In the genomic region with DNA sequence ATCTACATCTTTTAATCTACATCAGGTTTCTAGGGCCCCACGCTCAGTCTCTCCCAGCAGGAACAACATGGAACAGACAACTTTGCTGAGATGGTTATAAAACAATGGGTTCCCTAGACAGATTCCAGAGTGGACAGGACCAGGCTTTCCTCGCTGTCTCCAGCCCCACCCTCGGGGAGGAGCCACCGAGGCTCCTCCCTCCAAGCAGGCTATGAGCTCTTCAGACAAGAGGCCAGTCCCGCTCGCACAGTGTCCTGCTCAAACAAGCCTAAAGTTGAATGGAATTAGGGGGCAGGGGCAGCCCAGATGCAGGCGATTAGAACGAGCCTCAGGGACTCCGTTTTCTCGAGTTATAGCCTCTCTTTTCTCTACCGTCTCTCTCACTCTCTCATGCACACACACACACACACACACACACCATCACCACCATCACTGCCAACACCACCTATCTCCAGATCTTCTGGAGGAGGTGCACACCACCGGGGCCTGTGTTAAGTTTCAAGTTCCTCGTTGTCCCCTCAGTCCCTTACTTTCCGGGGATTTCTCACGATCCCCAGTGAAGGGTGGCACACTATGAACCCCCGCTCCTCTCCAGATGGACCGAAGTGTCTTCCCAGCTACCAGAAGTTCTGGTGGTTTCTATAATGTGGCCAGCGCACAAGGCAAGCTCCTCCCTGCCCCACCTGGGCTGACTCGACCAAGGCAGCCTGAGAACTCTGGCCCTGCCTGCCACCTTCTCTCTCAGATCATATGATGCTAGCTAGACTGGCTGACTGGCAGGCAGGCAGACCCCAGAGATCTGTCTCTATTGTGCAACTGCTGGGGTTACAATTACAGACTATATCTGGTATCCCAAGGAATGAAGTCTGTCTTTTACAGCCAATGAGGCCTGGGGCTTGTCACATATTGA, we compare ENCODE assay signal across 10 mouse cellular contexts. TPM values are rescaled to one million over a fixed set of nuclear protein-coding genes. Genes with fewer than 3 reads are reported as not detected.
DNase-seq lines count a peak whose midpoint lies in the region; ATAC-seq and TF ChIP-seq lines count a peak whose summit lies in the region.
"Had no signal": no experiment of that assay in that cellular context is flagged by ENCODE, and none has a peak within 500 bp of the region (broad histone marks: within the 10 kb centered on the region; RNA-seq: fewer than 3 reads in every experiment).

No protein-coding gene starts in this region.

- 38% methylated on average over 19 of the region's 19 CpGs for WGBS in kidney, embryonic 16.5 days
- 32% methylated on average over 19 of the region's 19 CpGs for WGBS in embryonic facial prominence, embryonic 12.5 days
- WGBS in hindbrain, postnatal 0 days: 25% methylated on average over 19 of the region's 19 CpGs
- 23% methylated on average over 19 of the region's 19 CpGs for WGBS in neural tube, embryonic 13.5 days

- no peaks in the 10 kb centered on the region for H3K9me3 ChIP-seq in kidney, embryonic 16.5 days (ENCODE audit: low read length)
- H3K9me3 ChIP-seq in embryonic facial prominence, embryonic 12.5 days: no peaks in the 10 kb centered on the region
- no peaks in the 10 kb centered on the region for H3K9me3 ChIP-seq in hindbrain, postnatal 0 days (ENCODE audit: low read length)
- no peaks in the 10 kb centered on the region for H3K9me3 ChIP-seq in neural tube, embryonic 13.5 days
- H3K9me3 ChIP-seq: heart, embryonic 15.5 days; liver, embryonic 12.5 days had no signal

- TF ChIP-seq CTCF in hindbrain, postnatal 0 days (IDR thresholded peaks at IDR 0.05; ENCODE audit: low read depth): no peak
- no peak for TF ChIP-seq CTCF in gastrocnemius, adult 2 months (IDR thresholded peaks at IDR 0.05)

- peak; percentile 37 to 43 for DNase-seq in kidney, postnatal 4 days
- DNase-seq in hindbrain, postnatal 0 days (ENCODE audit: low spot score): peak; percentile 74
- no peak for DNase-seq in lung, postnatal 36 days
- DNase-seq in gastrocnemius, adult 2 months: no peak

- H3K27me3 ChIP-seq in kidney, embryonic 16.5 days (ENCODE audit: insufficient read depth, low read length): no peaks in the 10 kb centered on the region
- 0 out of 2 replicates have a peak, but pooled peaks cover 3% of the 10 kb centered on the region for H3K27me3 ChIP-seq in embryonic facial prominence, embryonic 12.5 days
- no peaks in the 10 kb centered on the region for H3K27me3 ChIP-seq in hindbrain, postnatal 0 days (ENCODE audit: insufficient read depth, low read length)
- no peaks in the 10 kb centered on the region for H3K27me3 ChIP-seq in neural tube, embryonic 13.5 days

- no peak overlapping the region for H3K9ac ChIP-seq in kidney, embryonic 16.5 days (replicated peaks; ENCODE audit: low read length)
- H3K9ac ChIP-seq in embryonic facial prominence, embryonic 12.5 days: no peak overlapping the region
- H3K9ac ChIP-seq in hindbrain, postnatal 0 days (replicated peaks; ENCODE audit: low read length): no peak overlapping the region; the same call in 1 of the 2 replicates
- peak overlapping the region; percentile 55 for H3K9ac ChIP-seq in neural tube, embryonic 13.5 days
- H3K9ac ChIP-seq: heart, embryonic 15.5 days; liver, embryonic 12.5 days had no signal

- no peak overlapping the region for H3K4me2 ChIP-seq in kidney, embryonic 16.5 days (replicated peaks; ENCODE audit: low read depth, low read length)
- no peak overlapping the region for H3K4me2 ChIP-seq in embryonic facial prominence, embryonic 12.5 days (replicated peaks)
- H3K4me2 ChIP-seq in hindbrain, postnatal 0 days (ENCODE audit: low read depth, low read length): peak overlapping the region; percentile 6; the same call in 1 of the 2 replicates
- peak overlapping the region; percentile 13 for H3K4me2 ChIP-seq in neural tube, embryonic 13.5 days

- no peak for ATAC-seq in kidney, embryonic 16.5 days (ENCODE audit: low FRiP score, low TSS enrichment)
- ATAC-seq in embryonic facial prominence, embryonic 12.5 days (ENCODE audit: insufficient number of reproducible peaks, insufficient read depth, low FRiP score, low TSS enrichment): no peak
- peak; percentile 54 for ATAC-seq in hindbrain, postnatal 0 days
- ATAC-seq in neural tube, embryonic 13.5 days (ENCODE audit: low read depth): peak; percentile 49
- no peak for ATAC-seq in granulocyte monocyte progenitor cell, adult 5-6 weeks (replicated peaks; ENCODE audit: poor library complexity, severe bottlenecking)
- ATAC-seq: liver, embryonic 12.5 days had no signal

- no peak overlapping the region for H3K27ac ChIP-seq in kidney, embryonic 16.5 days (ENCODE audit: low read length)
- peak overlapping the region; percentile 57; the same call in 1 of the 2 replicates for H3K27ac ChIP-seq in embryonic facial prominence, embryonic 12.5 days
- H3K27ac ChIP-seq in hindbrain, postnatal 0 days: peak overlapping the region; percentile 68
- H3K27ac ChIP-seq in neural tube, embryonic 13.5 days (replicated peaks): peak overlapping the region; percentile 88
- no peak overlapping the region for H3K27ac ChIP-seq in gastrocnemius, adult 2 months
- H3K27ac ChIP-seq: heart, embryonic 15.5 days; liver, embryonic 12.5 days had no signal

- intact Hi-C loops in gastrocnemius, adult 2 months (cut with DNase I): loop anchor here (10.0 kb wide), 1 partner anchor 211 kb away; no protein-coding TSS in a partner anchor

- H3K36me3 ChIP-seq in kidney, embryonic 16.5 days (ENCODE audit: insufficient read depth, low read length): no peaks in the 10 kb centered on the region
- no peaks in the 10 kb centered on the region for H3K36me3 ChIP-seq in embryonic facial prominence, embryonic 12.5 days
- no peaks in the 10 kb centered on the region for H3K36me3 ChIP-seq in hindbrain, postnatal 0 days (ENCODE audit: insufficient read depth, low read length)
- peaks cover 12% of the 10 kb centered on the region for H3K36me3 ChIP-seq in neural tube, embryonic 13.5 days
- H3K36me3 ChIP-seq: heart, embryonic 15.5 days; liver, embryonic 12.5 days had no signal

- peaks cover 11% of the 10 kb centered on the region for H3K4me1 ChIP-seq in kidney, embryonic 16.5 days (ENCODE audit: insufficient read depth, low read length)
- peaks cover 25% of the 10 kb centered on the region for H3K4me1 ChIP-seq in embryonic facial prominence, embryonic 12.5 days
- peaks cover 21% of the 10 kb centered on the region for H3K4me1 ChIP-seq in hindbrain, postnatal 0 days (ENCODE audit: insufficient read depth, low read length)
- H3K4me1 ChIP-seq in neural tube, embryonic 13.5 days (replicated peaks): peaks cover 61% of the 10 kb centered on the region

- no peak overlapping the region for H3K4me3 ChIP-seq in kidney, embryonic 16.5 days (ENCODE audit: low read length)
- no peak overlapping the region for H3K4me3 ChIP-seq in embryonic facial prominence, embryonic 12.5 days
- no peak overlapping the region for H3K4me3 ChIP-seq in hindbrain, postnatal 0 days (ENCODE audit: low read length)
- no peak overlapping the region for H3K4me3 ChIP-seq in neural tube, embryonic 13.5 days
- H3K4me3 ChIP-seq in gastrocnemius, adult 2 months: no peak overlapping the region
- H3K4me3 ChIP-seq: heart, embryonic 15.5 days; liver, embryonic 12.5 days had no signal

RNA-seq across cellular contexts. Expression of gene Cryba4, which starts 38.7 kb away (rescaled TPM):
- 0.58 and 0.81 TPM in 2 replicates for polyA plus RNA-seq in kidney, embryonic 16.5 days (2015; fragmentation: Nextera tagmentation; extraction: Ambion mirVana)
- 11.0 and 20.1 TPM in 2 replicates for polyA plus RNA-seq in embryonic facial prominence, embryonic 12.5 days (2016; fragmentation: Nextera tagmentation; extraction: Ambion mirVana)
- total RNA-seq in hindbrain, postnatal 0 days (2014; rRNA removed): 0.26 and 1.8 TPM in 2 replicates
- 1.6 and 2.4 TPM in 2 replicates for polyA plus RNA-seq in hindbrain, postnatal 0 days (2015; fragmentation: Nextera tagmentation; extraction: Ambion mirVana)
- polyA plus RNA-seq in neural tube, embryonic 13.5 days (2015; fragmentation: Nextera tagmentation; extraction: Ambion mirVana): 3.4 and 4.0 TPM in 2 replicates
- total RNA-seq in gastrocnemius, adult 2 months (2021): under 1 TPM in 1 of 2 experiments, not detected in 1; 0.86 TPM
- not detected in 2 replicates for total RNA-seq in granulocyte monocyte progenitor cell, adult 5-6 weeks (2014; fragmentation: Nextera tagmentation)
- 0.30 TPM in 1 of 2 replicates, not detected in the other for total RNA-seq in granulocyte monocyte progenitor cell, adult 5-6 weeks (2017)

RNA-seq across cellular contexts. Expression of gene Crybb1, which starts 42.0 kb away (rescaled TPM):
- 2.7 and 4.0 TPM in 2 replicates for polyA plus RNA-seq in kidney, embryonic 16.5 days (2015; fragmentation: Nextera tagmentation; extraction: Ambion mirVana)
- 46.2 and 95.4 TPM in 2 replicates for polyA plus RNA-seq in embryonic facial prominence, embryonic 12.5 days (2016; fragmentation: Nextera tagmentation; extraction: Ambion mirVana)
- 8.0 and 11.7 TPM in 2 replicates for total RNA-seq in hindbrain, postnatal 0 days (2014; rRNA removed)
- polyA plus RNA-seq in hindbrain, postnatal 0 days (2015; fragmentation: Nextera tagmentation; extraction: Ambion mirVana): 14.2 and 14.6 TPM in 2 replicates
- 4.5 and 7.6 TPM in 2 replicates for polyA plus RNA-seq in neural tube, embryonic 13.5 days (2015; fragmentation: Nextera tagmentation; extraction: Ambion mirVana)
- 1 to 10 TPM; 1.6 to 3.7 TPM for total RNA-seq in gastrocnemius, adult 2 months (2021)
- total RNA-seq in granulocyte monocyte progenitor cell, adult 5-6 weeks (2014; fragmentation: Nextera tagmentation): not detected in 2 replicates
- not detected in 2 replicates for total RNA-seq in granulocyte monocyte progenitor cell, adult 5-6 weeks (2017)

Comparison
In these comparisons a context has a peak if more than half of its experiments do, and no peak if none do; other contexts are left out.
1. DNase-seq: peak in kidney, postnatal 4 days (2 of 2) and hindbrain, postnatal 0 days (single experiment); none in lung, postnatal 36 days (single experiment) and gastrocnemius, adult 2 months (single experiment).
2. ATAC-seq: peak in hindbrain, postnatal 0 days (single experiment) and neural tube, embryonic 13.5 days (single experiment); none in kidney, embryonic 16.5 days (single experiment), embryonic facial prominence, embryonic 12.5 days (single experiment) and granulocyte monocyte progenitor cell, adult 5-6 weeks (single experiment).
3. H3K27ac ChIP-seq: peak in embryonic facial prominence, embryonic 12.5 days (single experiment), hindbrain, postnatal 0 days (single experiment) and neural tube, embryonic 13.5 days (single experiment); none in kidney, embryonic 16.5 days (single experiment) and gastrocnemius, adult 2 months (single experiment).
4. H3K4me2 ChIP-seq: peak in hindbrain, postnatal 0 days (single experiment) and neural tube, embryonic 13.5 days (single experiment); none in kidney, embryonic 16.5 days (single experiment) and embryonic facial prominence, embryonic 12.5 days (single experiment).